Mouse (Mus musculus) kidney, adult 2 months (tissue): ENCODE measurements around the gene Sacs. TPM values are rescaled to one million over a fixed set of nuclear protein-coding genes. Genes with fewer than 3 reads are reported as not detected.

Source experiments
- DNase-seq: peaks from one replicate; pipeline ENCODE4 v3.0.0; 2021
- H3K27ac ChIP-seq: fragments of 200-500 bp; 2 replicates; pipeline ENCODE4 v1.5.1; 2012; ENCODE audit warnings: low read depth, low read length, control low read depth, inconsistent platforms; ENCODE audit not compliant: insufficient read depth
- H3K27me3 ChIP-seq: fragments of 200-500 bp; replicated peaks from 2 replicates; pipeline ENCODE4 v1.6.1; 2012; ENCODE audit warnings: mild to moderate bottlenecking, moderate library complexity, low read length, inconsistent platforms; ENCODE audit not compliant: control insufficient read depth, insufficient read depth
- H3K36me3 ChIP-seq: fragments of 200-500 bp; 2 replicates; pipeline ENCODE4 v1.6.1; 2012; ENCODE audit warnings: mild to moderate bottlenecking, moderate library complexity, low read length, inconsistent platforms; ENCODE audit not compliant: control insufficient read depth, insufficient read depth
- H3K4me1 ChIP-seq: fragments of 200-500 bp; 2 replicates; pipeline ENCODE4 v1.6.1; 2011; ENCODE audit warnings: low read length; ENCODE audit not compliant: control insufficient read depth, insufficient read depth
- H3K4me3 ChIP-seq: fragments of 200-500 bp; 2 replicates; pipeline ENCODE4 v1.5.1; 2011; ENCODE audit warnings: mild to moderate bottlenecking, low read depth, low read length, control low read depth; ENCODE audit not compliant: insufficient read depth
- CTCF ChIP-seq: fragments of 200-500 bp; conservative IDR thresholded peaks from 2 replicates; pipeline ENCODE4 v1.5.1; 2011; ENCODE audit warnings: low read depth, mild to moderate bottlenecking, control low read depth, low read length, moderate library complexity, mixed read lengths; ENCODE audit not compliant: insufficient read depth, insufficient read length
- POLR2A ChIP-seq: fragments of 200-500 bp; IDR thresholded peaks from one replicate; pipeline ENCODE4 v1.6.1; 2011; ENCODE audit warnings: low read depth, low read length, control low read depth
- WGBS: fragments of 180-500 bp; shearing (Covaris S2); methylation state at CpG from one replicate; pipeline ENCODE4 v1.1.7; 2018; 5-methylcytosine and 5-hydroxymethylcytosine counted together
- polyA plus RNA-seq: library from polyadenylated mRNA; depleted of rRNA; stranded (reverse); fragments of >200 nt; gene quantifications from 2 replicates; pipeline ENCODE4 v1.2.3, GENCODE M21; 2012

Gene Sacs
- polyA plus RNA-seq, 1 experiment: 0.33 TPM

DNA sequence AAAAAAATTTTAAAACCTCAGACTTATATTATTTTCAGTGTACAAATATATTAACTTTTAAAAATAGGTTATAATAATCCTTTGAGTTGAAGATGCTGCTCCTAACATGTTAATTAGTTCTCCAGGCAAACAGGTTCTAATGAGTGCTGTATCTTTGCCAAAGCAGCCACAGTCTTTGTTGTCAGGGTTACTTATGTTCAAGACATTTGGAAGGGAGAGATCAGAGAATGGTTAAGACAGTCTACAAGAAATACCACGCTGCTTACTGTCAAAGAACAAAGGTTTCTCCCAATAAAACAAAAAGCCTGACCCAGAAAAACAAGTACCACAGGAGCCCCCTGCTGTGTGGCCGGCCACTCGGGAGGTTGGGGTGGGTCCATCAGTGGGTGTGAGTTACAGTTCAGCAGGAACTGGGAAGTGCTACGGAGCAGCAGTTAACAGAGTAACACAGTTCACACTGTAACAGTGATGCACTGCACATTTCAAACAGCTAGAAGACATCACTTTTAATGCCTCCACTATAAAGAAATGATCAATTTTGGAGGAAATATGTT is 98.9 kb downstream of the Sacs start:
- DNase-seq: no peak
- Histone ChIP-seq H3K36me3 (no peaks in the 10 kb centered on the region), H3K27ac (no peak overlapping the region), H3K4me1 (no peaks in the 10 kb centered on the region), H3K4me3 (no peak overlapping the region), H3K27me3 (no peaks in the 10 kb centered on the region)
- 28% methylated on average over 4 of the region's 4 CpGs for WGBS
- TF ChIP-seq POLR2A: no peak
- TF ChIP-seq CTCF: no peak

DNA sequence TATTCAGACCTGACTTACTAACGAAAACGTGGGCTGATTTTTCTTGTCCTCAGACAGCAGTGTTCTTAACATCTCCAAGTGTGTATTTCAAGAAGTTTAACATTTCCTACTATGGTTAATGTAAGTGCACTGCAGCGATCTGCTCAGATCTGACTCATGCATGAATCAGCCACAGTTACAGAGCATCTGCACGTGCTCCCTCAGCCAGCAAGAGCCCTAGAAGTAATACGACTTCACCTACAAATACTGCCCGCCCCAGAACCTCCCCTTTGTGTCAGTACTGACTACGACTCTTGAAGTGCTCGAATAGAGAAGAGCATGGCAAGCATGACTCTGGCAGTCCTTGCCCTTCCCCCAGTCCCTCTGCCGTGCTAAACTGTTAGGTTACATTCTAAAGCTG is 100.5 kb downstream of the Sacs start:
- Histone ChIP-seq H3K36me3 (no peaks in the 10 kb centered on the region), H3K4me3 (no peak overlapping the region), H3K4me1 (no peaks in the 10 kb centered on the region), H3K27me3 (no peaks in the 10 kb centered on the region), H3K27ac (no peak overlapping the region)
- no peak for TF ChIP-seq CTCF
- TF ChIP-seq POLR2A: no peak
- DNase-seq: no peak
- WGBS: 46% methylated on average over 9 of the region's 9 CpGs

DNA sequence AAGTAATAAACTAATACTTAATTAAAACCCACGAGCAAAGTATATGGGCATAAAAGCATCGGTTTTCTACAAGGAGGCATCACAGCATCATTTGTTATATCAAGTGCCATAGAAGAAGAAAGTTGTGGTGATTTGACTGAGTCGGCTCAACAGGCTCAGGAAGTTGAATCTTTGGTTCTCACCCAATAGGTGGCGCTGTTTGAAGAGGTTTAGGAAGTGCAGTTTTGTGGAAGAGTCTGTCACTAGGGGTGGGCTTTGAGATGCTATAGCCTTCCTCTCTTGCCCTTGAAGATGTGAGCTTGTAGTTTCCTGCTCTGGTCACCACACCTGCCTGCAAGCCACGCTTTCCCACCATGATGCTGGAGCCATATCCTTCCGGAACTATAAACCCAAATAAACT is 104.4 kb downstream of the Sacs start:
- TF ChIP-seq CTCF (0 out of 2 replicates have a peak, but pooled peaks have one; percentile 6), POLR2A (no peak)
- no peaks in the 10 kb centered on the region for H3K27me3 ChIP-seq
- DNase-seq: no peak

DNA sequence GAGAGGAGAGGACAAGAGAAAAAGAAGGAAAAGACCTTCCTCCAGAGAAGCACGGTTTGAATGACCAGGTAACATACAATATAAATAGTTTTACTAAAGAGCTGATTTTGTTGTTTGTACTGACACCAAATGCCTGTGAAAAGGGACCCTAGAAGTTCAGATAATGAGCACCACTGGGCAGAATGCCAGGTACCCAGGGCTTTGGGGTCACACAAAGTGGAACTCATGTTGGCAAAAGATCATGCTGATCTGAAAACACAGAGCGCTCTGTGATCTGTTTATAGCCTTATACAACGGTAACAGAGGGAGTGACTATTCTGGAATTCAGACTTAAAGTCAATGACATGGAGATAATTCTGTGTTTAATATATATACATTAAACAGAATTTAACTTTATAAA is 108.2 kb downstream of the Sacs start:
- Histone ChIP-seq H3K4me1 (no peaks in the 10 kb centered on the region), H3K4me3 (no peak overlapping the region), H3K36me3 (no peaks in the 10 kb centered on the region), H3K27me3 (no peaks in the 10 kb centered on the region), H3K27ac (no peak overlapping the region)
- WGBS: 80% methylated on average over 3 of the region's 3 CpGs
- no peak for DNase-seq
- TF ChIP-seq POLR2A (no peak), CTCF (no peak)

More for the DNA sequence above, 104.4 kb downstream of the Sacs start:
- Histone ChIP-seq H3K4me3 (no peak overlapping the region), H3K4me1 (no peaks in the 10 kb centered on the region), H3K27ac (no peak overlapping the region), H3K36me3 (no peaks in the 10 kb centered on the region)
- WGBS: 49% methylated on average over 6 of the region's 6 CpGs

DNA sequence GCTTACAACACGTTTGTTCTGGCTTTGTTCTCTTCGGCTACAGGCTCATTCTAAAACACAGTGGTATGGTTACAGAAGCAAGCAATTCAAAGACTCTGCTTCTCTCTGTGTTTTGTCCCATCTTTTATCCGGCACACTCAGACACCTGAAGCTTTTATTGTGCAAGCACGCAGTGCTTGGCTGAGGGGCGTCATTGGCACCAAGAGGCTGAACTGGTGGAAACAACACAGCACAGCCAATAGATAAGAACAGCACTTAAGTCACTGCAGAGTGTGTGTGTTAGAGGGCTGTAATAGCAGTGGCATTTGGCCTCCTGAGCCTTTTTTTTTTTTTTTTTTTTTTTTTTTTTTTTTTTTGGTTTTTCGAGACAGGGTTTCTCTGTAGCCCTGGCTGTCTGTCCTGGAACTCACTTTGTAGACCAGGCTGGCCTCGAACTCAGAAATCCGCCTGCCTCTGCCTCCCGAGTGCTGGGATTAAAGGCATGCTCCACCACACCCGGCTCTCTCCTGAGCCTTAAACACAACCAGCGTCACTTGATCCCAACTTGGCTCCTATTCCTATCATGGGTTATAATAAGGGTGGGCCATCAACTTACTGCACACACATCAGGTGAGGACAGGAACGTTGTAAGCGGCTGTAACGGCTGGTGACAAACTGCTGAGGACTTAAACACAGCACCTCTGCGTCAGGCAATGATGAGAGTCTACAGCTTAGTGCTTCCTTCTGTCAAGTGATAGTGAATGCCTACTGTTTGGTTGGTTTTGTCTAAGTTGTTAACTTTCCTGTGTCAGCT is 114.5 kb downstream of the Sacs start:
- H3K27me3 ChIP-seq: no peaks in the 10 kb centered on the region
- TF ChIP-seq POLR2A (no peak), CTCF (no peak)
- no peaks in the 10 kb centered on the region for H3K4me1 ChIP-seq
- DNase-seq: no peak
- H3K4me3 ChIP-seq: no peak overlapping the region
- H3K36me3 ChIP-seq: no peaks in the 10 kb centered on the region
- H3K27ac ChIP-seq: no peak overlapping the region
- WGBS: 75% methylated on average over 15 of the region's 15 CpGs

DNA sequence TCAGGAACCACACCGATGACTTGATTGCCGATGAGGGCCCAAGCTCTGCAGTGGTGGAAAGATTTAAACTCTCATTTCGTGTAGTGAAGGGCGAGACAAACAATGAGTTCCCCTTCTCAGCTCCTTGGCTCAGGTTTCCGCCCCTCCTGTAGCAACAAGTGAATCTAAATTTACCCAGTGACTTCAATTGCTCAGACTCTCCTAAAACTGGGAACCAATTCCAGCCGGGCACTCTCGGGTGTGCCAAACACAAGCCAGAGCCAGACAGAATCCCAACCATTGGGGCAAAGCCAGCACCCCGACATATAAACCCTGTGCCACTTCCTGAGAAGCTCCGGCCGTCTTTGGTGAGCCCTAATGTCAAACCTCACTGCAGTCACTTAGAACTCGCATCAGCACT is 120.1 kb downstream of the Sacs start, which contains the start of gene Sgcg:
Gene Sgcg (minus strand): TSS at position 139 of the 400 bp plus-strand sequence.
- Histone ChIP-seq H3K36me3 (no peaks in the 10 kb centered on the region), H3K4me3 (no peak within 1 kb of the TSS), H3K27me3 (no peaks in the 10 kb centered on the region), H3K4me1 (no peaks in the 10 kb centered on the region), H3K27ac (no peak within 1 kb of the TSS)
- no peak for TF ChIP-seq POLR2A
- no peak for TF ChIP-seq CTCF
- no peak for DNase-seq
- 29% methylated on average over 11 of the region's 11 CpGs for WGBS

DNA sequence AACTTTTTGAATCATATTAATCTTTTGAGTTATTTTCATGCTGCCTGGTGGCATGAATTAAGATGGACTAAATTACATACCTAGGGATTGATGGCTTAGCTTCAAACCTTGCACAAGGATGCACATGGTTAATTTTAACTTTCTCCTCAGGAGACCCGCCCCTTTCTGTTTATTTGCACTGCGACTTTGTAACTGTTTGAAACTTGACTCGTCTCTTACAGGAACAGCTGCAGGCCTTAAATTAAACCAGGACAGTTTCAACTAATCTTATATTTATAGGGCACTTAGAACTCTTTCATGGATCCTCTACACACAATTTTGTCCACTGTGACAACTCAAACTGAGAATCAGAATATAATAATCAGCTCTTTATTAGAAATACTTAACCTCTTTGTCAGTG is 120.8 kb downstream of the Sacs start:
- WGBS: 14% methylated on average over 3 of the region's 3 CpGs

More for the DNA sequence above, 120.8 kb downstream of the Sacs start:
- Histone ChIP-seq H3K27me3 (no peaks in the 10 kb centered on the region), H3K27ac (no peak overlapping the region), H3K4me1 (no peaks in the 10 kb centered on the region), H3K36me3 (no peaks in the 10 kb centered on the region), H3K4me3 (no peak overlapping the region)
- TF ChIP-seq POLR2A (no peak), CTCF (no peak)
- no peak for DNase-seq
